Mouse (Mus musculus) myocyte (in vitro differentiated cells): ENCODE data around the gene Spon1. TPM values are rescaled to one million over a fixed set of nuclear protein-coding genes. Genes with fewer than 3 reads are reported as not detected.

Experiments
- H3K27me3 ChIP-seq: one replicate; pipeline ENCODE4 v1.6.1; 2011; ENCODE audit not compliant: control insufficient read depth, insufficient read depth, insufficient read length
- H3K36me3 ChIP-seq: one replicate; pipeline ENCODE4 v1.6.1; 2011; ENCODE audit not compliant: control insufficient read depth, insufficient read depth
- H3K4me2 ChIP-seq: one replicate; pipeline ENCODE4 v1.6.1; 2011; ENCODE audit warnings: low read depth, control low read depth
- H3K4me3 ChIP-seq: one replicate; pipeline ENCODE4 v1.5.1; 2011; ENCODE audit warnings: mild to moderate bottlenecking, control low read depth, moderate library complexity
- H3K79me2 ChIP-seq: one replicate; pipeline ENCODE4 v1.6.1; 2011; ENCODE audit not compliant: control insufficient read depth, insufficient read depth
- H3ac ChIP-seq: one replicate; pipeline ENCODE4 v1.6.1; 2011; ENCODE audit not compliant: control insufficient read depth, insufficient read length
- CEBPB ChIP-seq: IDR thresholded peaks from 2 replicates; pipeline ENCODE4 v1.6.1; 2011; ENCODE audit warnings: mild to moderate bottlenecking, moderate library complexity; ENCODE audit not compliant: poor library complexity, insufficient read depth, severe bottlenecking
- E2F4 ChIP-seq: IDR thresholded peaks from one replicate; pipeline ENCODE4 v1.6.1; 2011; ENCODE audit warnings: mild to moderate bottlenecking, control low read depth, moderate library complexity; ENCODE audit not compliant: insufficient read depth
- MAX ChIP-seq: IDR thresholded peaks from one replicate; pipeline ENCODE4 v1.6.1; 2011; ENCODE audit warnings: low read depth, mild to moderate bottlenecking, control low read depth
- MYOD1 ChIP-seq, 3 experiments: IDR thresholded peaks; one replicate each; pipeline ENCODE4 v1.6.1; 2011; ENCODE audit warnings: control low read depth in 2 of 3, low read depth in 2 of 3, mild to moderate bottlenecking in 2 of 3, moderate library complexity in 1 of 3; ENCODE audit not compliant: insufficient read length in 2 of 3, control insufficient read depth in 1 of 3
- MYOG ChIP-seq, 3 experiments: IDR thresholded peaks; one replicate each; pipeline ENCODE4 v1.6.1; 2011; ENCODE audit warnings: control low read depth in 2 of 3, low read depth in 2 of 3, mild to moderate bottlenecking in 2 of 3; ENCODE audit not compliant: insufficient read length in 2 of 3, control insufficient read depth in 1 of 3, insufficient read depth in 1 of 3
- POLR2A ChIP-seq: IDR thresholded peaks from one replicate; pipeline ENCODE4 v1.6.1; 2011; ENCODE audit warnings: low read depth, mild to moderate bottlenecking, control low read depth, moderate library complexity; ENCODE audit not compliant: insufficient read length
- POLR2AphosphoS2 ChIP-seq: IDR thresholded peaks from one replicate; pipeline ENCODE4 v1.6.1; 2011; ENCODE audit warnings: low read depth, control low read depth; ENCODE audit not compliant: insufficient read length
- REST ChIP-seq: IDR thresholded peaks from one replicate; pipeline ENCODE4 v1.6.1; 2011; ENCODE audit warnings: mild to moderate bottlenecking, control low read depth, moderate library complexity; ENCODE audit not compliant: insufficient read depth, insufficient read length
- SRF ChIP-seq: IDR thresholded peaks from one replicate; pipeline ENCODE4 v1.6.1; 2011; ENCODE audit warnings: low read depth; ENCODE audit not compliant: control insufficient read depth, insufficient read length
- TCF12 ChIP-seq: IDR thresholded peaks from one replicate; pipeline ENCODE4 v1.6.1; 2011; ENCODE audit warnings: mild to moderate bottlenecking, control low read depth; ENCODE audit not compliant: poor library complexity, insufficient read depth, severe bottlenecking
- TCF3 ChIP-seq: IDR thresholded peaks from one replicate; pipeline ENCODE4 v1.6.1; 2011; ENCODE audit warnings: low read depth, control low read depth; ENCODE audit not compliant: insufficient read length
- USF1 ChIP-seq: IDR thresholded peaks from one replicate; pipeline ENCODE4 v1.6.1; 2011; ENCODE audit warnings: low read depth, mild to moderate bottlenecking, control low read depth, moderate library complexity
- polyA plus RNA-seq: library from polyadenylated mRNA; unstranded; fragments of >200 nt; fragmentation: generic; extraction: Trizol; gene quantifications from one replicate; pipeline ENCODE4 v1.2.1, GENCODE M21; 2012; ENCODE audit warnings: missing spikeins

Spon1 gene
- polyA plus RNA-seq, 1 experiment, result 0.04 TPM

DNA sequence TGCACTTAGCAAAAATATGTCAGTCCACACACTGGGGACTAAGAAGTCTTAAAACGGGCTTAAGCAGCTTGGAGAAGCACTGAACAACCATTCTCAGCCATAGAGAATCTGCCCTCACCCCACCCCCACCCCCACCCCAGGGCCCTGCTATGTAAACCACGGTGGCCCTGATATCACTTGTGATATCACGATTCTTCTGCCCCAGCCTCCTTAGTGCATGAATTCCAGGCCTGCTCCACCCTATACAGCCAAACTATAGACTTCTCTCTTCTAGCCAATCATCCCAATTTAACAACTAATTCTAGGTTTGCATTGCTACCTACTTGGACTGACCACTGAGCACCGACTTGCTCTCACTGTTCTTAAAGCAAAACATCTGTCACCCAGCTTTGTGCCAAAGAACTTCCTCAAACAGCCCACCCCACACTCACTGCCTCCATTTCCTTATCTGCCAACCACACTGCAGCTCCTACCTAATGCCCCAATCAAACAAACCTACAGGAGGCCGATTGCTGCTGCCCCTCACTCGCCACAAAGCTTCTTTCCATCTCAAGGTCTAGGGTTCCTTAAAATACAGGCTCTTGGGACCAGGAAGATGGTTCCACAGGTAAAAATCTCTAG lies 278.2 kb downstream of the Spon1 start:
- Histone ChIP-seq H3K79me2 (no peaks in the 10 kb centered on the region), H3K36me3 (peaks cover 12% of the 10 kb centered on the region), H3K4me2 (no peak overlapping the region), H3K27me3 (no peaks in the 10 kb centered on the region), H3ac (no peak overlapping the region), H3K4me3 (no peak overlapping the region)
- TF ChIP-seq USF1 (no peak), POLR2A (no peak), E2F4 (no peak), CEBPB (no peak)

GRCm38 (mm10) chr7:114045814-114046213 lies 280.0 kb downstream of the Spon1 start:
- no peak for TF ChIP-seq TCF3
- no peak for TF ChIP-seq MAX
- TF ChIP-seq MYOG (IDR thresholded peaks at IDR 0.05; ENCODE audit: control insufficient read depth in 1 of 3, insufficient read depth in 1 of 3, insufficient read length in 2 of 3, low read depth in 2 of 3), result no peak
- TF ChIP-seq TCF12, result no peak
- no peak for TF ChIP-seq POLR2A
- TF ChIP-seq REST, result no peak
- no peak for TF ChIP-seq MYOD1 (IDR thresholded peaks at IDR 0.05; ENCODE audit: control insufficient read depth in 1 of 3, insufficient read length in 2 of 3, low read depth in 2 of 3)
- TF ChIP-seq E2F4, result no peak
- no peak for TF ChIP-seq CEBPB
- TF ChIP-seq USF1, result no peak
- TF ChIP-seq SRF, result no peak
- no peak for TF ChIP-seq POLR2AphosphoS2
- Histone ChIP-seq H3ac (no peak overlapping the region), H3K4me2 (no peak overlapping the region), H3K4me3 (no peak overlapping the region), H3K79me2 (no peaks in the 10 kb centered on the region), H3K36me3 (peaks cover 11% of the 10 kb centered on the region), H3K27me3 (no peaks in the 10 kb centered on the region)

DNA sequence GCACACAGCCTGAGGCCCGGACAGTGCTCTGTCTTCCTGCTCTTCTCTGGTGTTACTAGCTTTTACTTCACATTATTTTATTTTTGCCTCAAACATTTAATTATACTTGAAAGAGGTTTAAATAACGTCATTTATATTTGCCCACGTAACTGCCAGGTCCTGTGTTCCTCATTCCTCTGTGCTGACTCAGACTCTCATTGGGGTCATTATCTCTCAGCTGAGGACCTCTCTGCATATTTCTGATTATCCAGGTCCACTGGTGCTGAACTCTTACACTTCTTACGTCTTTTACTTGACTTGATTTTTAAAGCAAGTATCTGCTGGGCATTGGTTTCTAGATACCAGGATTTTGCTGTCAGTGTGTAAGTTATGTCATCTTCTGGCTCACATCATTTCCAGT lies 287.9 kb downstream of the Spon1 start:
- TF ChIP-seq POLR2AphosphoS2 (no peak), TCF3 (no peak), MYOG (IDR thresholded peaks at IDR 0.05; ENCODE audit: control insufficient read depth in 1 of 3, insufficient read depth in 1 of 3, insufficient read length in 2 of 3, low read depth in 2 of 3) (no peak), POLR2A (no peak), MYOD1 (IDR thresholded peaks at IDR 0.05; ENCODE audit: control insufficient read depth in 1 of 3, insufficient read length in 2 of 3, low read depth in 2 of 3) (no peak), REST (no peak), TCF12 (no peak)
- Histone ChIP-seq H3K79me2 (no peaks in the 10 kb centered on the region), H3K4me3 (no peak overlapping the region), H3K36me3 (peaks cover 11% of the 10 kb centered on the region), H3ac (no peak overlapping the region), H3K4me2 (no peak overlapping the region), H3K27me3 (no peaks in the 10 kb centered on the region)

- Histone ChIP-seq H3K4me3 (no peak overlapping the region), H3ac (no peak overlapping the region), H3K27me3 (no peaks in the 10 kb centered on the region), H3K79me2 (peaks cover 19% of the 10 kb centered on the region), H3K4me2 (no peak overlapping the region), H3K36me3 (peaks cover 9% of the 10 kb centered on the region)
- TF ChIP-seq USF1, result no peak
- no peak for TF ChIP-seq TCF12
- TF ChIP-seq TCF3, result no peak
- TF ChIP-seq SRF, result no peak
- TF ChIP-seq CEBPB, result no peak
- TF ChIP-seq MYOG (IDR thresholded peaks at IDR 0.05; ENCODE audit: control insufficient read depth in 1 of 3, insufficient read depth in 1 of 3, insufficient read length in 2 of 3, low read depth in 2 of 3), result no peak
- no peak for TF ChIP-seq POLR2A
- no peak for TF ChIP-seq E2F4
- TF ChIP-seq MAX, result no peak
- no peak for TF ChIP-seq REST
- no peak for TF ChIP-seq POLR2AphosphoS2
- TF ChIP-seq MYOD1 (IDR thresholded peaks at IDR 0.05; ENCODE audit: control insufficient read depth in 1 of 3, insufficient read length in 2 of 3, low read depth in 2 of 3), result no peak
Observed at GRCm38 (mm10) chr7:114058166-114058565, 292.4 kb downstream of the Spon1 start.

DNA sequence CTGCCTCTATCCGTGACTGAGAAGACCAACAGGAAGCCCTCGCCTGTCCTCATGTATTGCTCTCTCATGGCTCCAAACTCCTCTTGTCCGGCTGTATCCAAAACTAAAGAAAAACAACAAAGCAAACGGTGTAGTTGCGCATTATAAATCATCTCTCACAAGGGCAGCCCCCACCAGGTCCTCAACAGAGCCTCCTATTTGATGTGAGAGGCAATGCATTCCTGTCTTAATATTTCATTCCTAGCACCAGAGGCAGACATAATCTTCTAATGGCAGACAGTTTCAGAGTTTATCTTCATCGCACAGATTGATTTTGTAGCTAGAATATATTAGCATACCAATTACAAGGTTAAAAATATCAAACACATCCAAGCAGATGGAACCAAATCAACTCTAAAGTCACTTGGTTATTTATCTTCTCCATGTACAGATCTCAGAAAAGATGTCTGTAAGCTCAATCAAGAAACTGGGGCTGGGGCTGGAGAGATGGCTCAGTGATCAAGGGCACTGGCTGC lies 293.2 kb downstream of the Spon1 start:
- Histone ChIP-seq H3K4me2 (no peak overlapping the region), H3K36me3 (peaks cover 7% of the 10 kb centered on the region), H3K79me2 (peaks cover 19% of the 10 kb centered on the region), H3K27me3 (no peaks in the 10 kb centered on the region), H3ac (no peak overlapping the region), H3K4me3 (no peak overlapping the region)
- TF ChIP-seq MAX (no peak), E2F4 (no peak), TCF3 (no peak), MYOG (IDR thresholded peaks at IDR 0.05; ENCODE audit: control insufficient read depth in 1 of 3, insufficient read depth in 1 of 3, insufficient read length in 2 of 3, low read depth in 2 of 3) (no peak), USF1 (no peak), TCF12 (no peak), CEBPB (no peak), MYOD1 (IDR thresholded peaks at IDR 0.05; ENCODE audit: control insufficient read depth in 1 of 3, insufficient read length in 2 of 3, low read depth in 2 of 3) (no peak), REST (no peak), POLR2A (no peak), POLR2AphosphoS2 (no peak), SRF (no peak)
